Mouse (Mus musculus): ENCODE measurements at regions not wholly inside any gene's neighbourhood (a gene's known extent, or its start where the extent isn't known, plus 50 kb on each side); places are given as distances from the start of the nearest gene placed in this dataset.

DNA sequence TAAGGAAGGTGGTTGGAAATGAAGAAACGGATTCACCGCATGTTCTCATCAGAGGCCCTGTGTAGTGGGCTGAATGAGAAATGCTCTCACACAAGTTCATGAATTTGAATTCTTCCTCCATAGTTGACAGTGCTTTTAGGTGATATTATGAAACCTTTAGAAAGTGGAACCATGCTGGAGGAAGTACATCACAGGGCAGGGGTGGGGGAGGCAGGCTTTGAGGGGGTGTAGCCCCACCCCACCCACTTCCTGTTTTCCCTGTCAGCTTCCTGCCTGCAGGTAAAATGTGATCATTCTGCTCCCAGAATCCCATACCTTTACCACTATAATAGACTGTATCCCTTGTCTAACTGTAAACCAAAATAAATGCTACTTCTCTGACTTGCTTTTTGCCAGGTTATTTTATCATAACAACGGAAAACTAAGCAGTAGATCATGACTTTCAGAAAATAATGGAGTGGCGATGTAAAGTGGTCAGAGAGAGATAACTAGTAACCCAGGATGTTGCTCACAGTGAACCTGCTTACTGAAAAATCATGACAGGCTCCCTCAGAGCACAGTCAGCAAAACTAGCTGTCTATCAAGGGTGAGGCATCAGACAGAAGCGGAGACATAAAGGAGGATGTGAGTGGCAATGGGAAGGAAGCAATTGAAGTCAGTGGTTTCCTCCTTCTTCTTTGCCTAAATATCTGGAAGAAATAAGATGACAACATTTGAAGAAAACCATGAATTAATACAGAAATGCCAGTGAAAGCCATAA, 230.2 kb downstream of the Rnf144a start:
- no peaks in the 10 kb centered on the region for H3K27me3 ChIP-seq (replicated peaks)
- H3K4me3 ChIP-seq (replicated peaks), result no peak overlapping the region
- H3K4me2 ChIP-seq, result no peak overlapping the region
- ATAC-seq (ENCODE audit: low FRiP score), result no peak
- no peaks in the 10 kb centered on the region for H3K36me3 ChIP-seq
- H3K9me3 ChIP-seq (replicated peaks), result no peaks in the 10 kb centered on the region
- 96% methylated on average over 5 of the region's 5 CpGs for WGBS
- H3K9ac ChIP-seq (replicated peaks), result no peak overlapping the region
- H3K27ac ChIP-seq (replicated peaks), result no peak overlapping the region
- H3K4me1 ChIP-seq, result no peaks in the 10 kb centered on the region

DNA sequence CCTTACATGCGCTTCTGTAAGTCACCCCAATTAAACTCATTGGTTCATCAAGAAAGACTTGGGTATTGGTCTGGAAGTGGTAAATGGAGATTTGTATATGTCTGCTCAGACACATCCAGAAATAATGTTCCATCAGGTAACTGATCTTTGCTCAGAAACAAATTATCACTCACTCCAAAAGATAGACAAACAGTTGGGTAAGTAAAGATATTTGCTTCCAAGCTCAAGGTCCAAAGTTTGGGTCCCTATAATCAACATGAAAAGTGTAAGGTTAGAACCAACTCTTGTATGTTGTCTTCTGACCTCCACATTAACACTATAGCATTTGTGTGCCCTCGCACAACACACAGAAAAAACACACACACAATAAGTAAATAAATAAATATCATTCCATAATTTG, 232.0 kb downstream of the Rnf144a start:
- ATAC-seq (ENCODE audit: low FRiP score), result no peak
- no peaks in the 10 kb centered on the region for H3K27me3 ChIP-seq (replicated peaks)
- no peak overlapping the region for H3K27ac ChIP-seq (replicated peaks)
- WGBS, result 95% methylated on average over 2 of the region's 2 CpGs
- no peak overlapping the region for H3K4me2 ChIP-seq
- H3K36me3 ChIP-seq, result no peaks in the 10 kb centered on the region
- H3K4me1 ChIP-seq, result no peaks in the 10 kb centered on the region
- no peak overlapping the region for H3K4me3 ChIP-seq (replicated peaks)
- no peaks in the 10 kb centered on the region for H3K9me3 ChIP-seq (replicated peaks)
- no peak overlapping the region for H3K9ac ChIP-seq (replicated peaks)

DNA sequence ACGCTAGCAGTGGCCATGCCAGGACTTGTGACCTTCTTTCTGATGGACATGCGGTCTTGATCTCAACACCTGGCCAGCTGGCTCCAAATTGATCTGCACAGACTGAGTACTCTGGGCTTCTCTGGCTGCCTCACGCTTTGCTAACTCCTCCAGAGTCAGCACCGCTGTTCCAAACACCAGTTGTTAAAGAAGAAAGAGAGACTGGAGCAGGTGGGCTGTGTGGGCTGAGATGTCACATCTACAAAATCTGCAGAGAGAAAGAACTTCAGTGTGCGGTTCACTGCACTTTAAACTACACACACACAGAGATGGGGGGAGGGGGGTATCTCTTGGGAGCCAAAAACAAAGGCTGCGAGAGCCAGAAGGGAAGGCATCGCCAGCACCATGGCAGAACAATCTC, 234.2 kb downstream of the Rnf144a start:
- H3K9me3 ChIP-seq (replicated peaks), result no peaks in the 10 kb centered on the region
- H3K36me3 ChIP-seq, result no peaks in the 10 kb centered on the region
- H3K27ac ChIP-seq (replicated peaks), result no peak overlapping the region
- 67% methylated on average over 7 of the region's 7 CpGs for WGBS
- no peak overlapping the region for H3K9ac ChIP-seq (replicated peaks)
- no peaks in the 10 kb centered on the region for H3K27me3 ChIP-seq (replicated peaks)
- no peak for ATAC-seq (ENCODE audit: low FRiP score)
- no peak overlapping the region for H3K4me2 ChIP-seq
- H3K4me1 ChIP-seq, result no peaks in the 10 kb centered on the region
- H3K4me3 ChIP-seq (replicated peaks), result no peak overlapping the region

DNA sequence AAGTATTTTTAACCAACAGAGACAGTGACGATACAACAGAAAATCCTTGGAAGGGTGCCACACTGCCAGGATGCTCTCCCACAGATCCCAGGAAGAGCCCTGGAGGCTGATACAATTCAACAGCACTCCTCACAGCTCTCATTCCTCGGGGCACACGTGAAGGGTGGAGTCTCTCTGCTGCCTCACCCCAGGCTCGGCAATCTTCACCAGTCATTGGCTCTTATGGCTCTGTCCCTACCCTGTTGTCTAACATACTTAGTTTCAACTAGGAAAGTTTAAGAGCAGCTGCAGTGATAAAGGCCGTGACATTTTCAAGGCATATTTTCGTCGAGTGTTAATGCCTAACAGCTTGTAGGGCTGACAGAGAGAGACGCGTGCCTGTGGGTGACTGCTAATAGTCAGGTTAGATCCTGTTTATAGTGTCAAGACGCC, 238.8 kb downstream of the Rnf144a start:
- H3K4me3 ChIP-seq (replicated peaks), result no peak overlapping the region
- no peak overlapping the region for H3K4me2 ChIP-seq
- H3K4me1 ChIP-seq, result no peaks in the 10 kb centered on the region
- no peaks in the 10 kb centered on the region for H3K27me3 ChIP-seq (replicated peaks)
- H3K9ac ChIP-seq (replicated peaks), result no peak overlapping the region
- 68% methylated on average over 10 of the region's 10 CpGs for WGBS
- H3K9me3 ChIP-seq (replicated peaks), result no peaks in the 10 kb centered on the region
- H3K36me3 ChIP-seq, result no peaks in the 10 kb centered on the region
- H3K27ac ChIP-seq (replicated peaks), result no peak overlapping the region
- ATAC-seq (ENCODE audit: low FRiP score), result no peak

DNA sequence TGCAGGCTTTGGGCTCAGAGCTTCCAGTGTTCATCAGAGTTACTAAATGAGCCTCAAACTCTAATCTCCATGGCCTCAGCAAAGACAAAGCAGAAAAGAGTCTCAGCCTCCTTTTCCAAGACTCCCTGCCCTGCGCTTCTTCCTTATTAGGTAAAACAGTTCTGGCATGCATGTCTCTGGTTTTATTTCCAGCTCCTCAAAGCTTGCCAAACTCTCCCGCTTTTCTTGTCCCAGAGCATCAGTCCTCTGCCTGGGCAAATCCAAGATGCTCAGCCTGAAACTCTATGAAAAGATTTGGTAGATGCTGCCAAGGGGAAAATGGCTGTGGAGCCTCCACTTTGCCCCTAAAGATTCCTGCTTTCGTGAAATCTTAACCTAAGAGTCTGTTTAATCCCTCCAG, 251.6 kb downstream of the Rnf144a start:
- H3K4me2 ChIP-seq, result no peak overlapping the region
- WGBS, result 82% methylated on average over 3 of the region's 3 CpGs
- H3K27ac ChIP-seq (replicated peaks), result no peak overlapping the region

DNA sequence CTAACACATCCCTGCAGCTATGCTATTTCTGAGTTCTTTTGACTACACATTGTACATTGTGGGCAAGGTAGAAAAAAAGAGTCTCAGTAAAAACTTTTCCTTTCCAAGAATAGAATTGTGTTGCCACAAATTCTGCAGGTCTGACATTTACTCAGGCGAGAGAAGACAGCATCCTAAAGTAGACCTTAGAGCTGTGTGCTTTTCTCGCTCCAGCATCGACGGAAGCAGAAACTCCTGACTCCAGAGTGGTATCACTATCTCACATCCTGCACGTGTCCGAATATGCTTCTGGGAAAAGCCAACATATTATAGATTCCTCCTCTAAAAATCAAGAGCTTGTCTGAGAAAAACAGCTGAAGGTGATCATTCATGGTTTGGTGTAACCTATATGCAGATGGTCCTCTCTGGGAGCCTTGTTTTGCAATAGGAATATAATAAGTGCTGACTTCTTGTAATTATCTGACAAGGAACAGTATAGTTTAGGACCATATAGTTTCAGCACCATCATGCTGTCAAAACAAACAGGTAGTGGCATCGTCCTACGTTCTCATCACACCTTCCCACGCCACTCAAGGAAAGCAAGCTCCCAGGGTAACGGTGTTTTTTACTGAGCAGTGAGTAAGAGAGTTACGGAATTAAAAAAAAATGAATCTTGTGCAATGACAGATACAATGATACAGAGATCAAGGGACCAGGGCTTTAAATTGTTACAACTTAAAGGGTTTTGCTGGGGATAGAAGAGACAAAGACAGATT, 254.0 kb downstream of the Rnf144a start:
- Histone ChIP-seq H3K27me3 (replicated peaks) (no peaks in the 10 kb centered on the region), H3K4me1 (no peaks in the 10 kb centered on the region), H3K36me3 (no peaks in the 10 kb centered on the region), H3K9ac (replicated peaks) (no peak overlapping the region), H3K27ac (replicated peaks) (no peak overlapping the region), H3K4me2 (no peak overlapping the region), H3K4me3 (replicated peaks) (no peak overlapping the region), H3K9me3 (replicated peaks) (no peaks in the 10 kb centered on the region)
- ATAC-seq (ENCODE audit: low FRiP score), result no peak
- 92% methylated on average over 11 of the region's 11 CpGs for WGBS

More for the DNA sequence above, 251.6 kb downstream of the Rnf144a start:
- Histone ChIP-seq H3K4me3 (replicated peaks) (no peak overlapping the region), H3K9ac (replicated peaks) (no peak overlapping the region), H3K27me3 (replicated peaks) (no peaks in the 10 kb centered on the region), H3K9me3 (replicated peaks) (no peaks in the 10 kb centered on the region), H3K4me1 (no peaks in the 10 kb centered on the region), H3K36me3 (no peaks in the 10 kb centered on the region)
- ATAC-seq (ENCODE audit: low FRiP score), result no peak

DNA sequence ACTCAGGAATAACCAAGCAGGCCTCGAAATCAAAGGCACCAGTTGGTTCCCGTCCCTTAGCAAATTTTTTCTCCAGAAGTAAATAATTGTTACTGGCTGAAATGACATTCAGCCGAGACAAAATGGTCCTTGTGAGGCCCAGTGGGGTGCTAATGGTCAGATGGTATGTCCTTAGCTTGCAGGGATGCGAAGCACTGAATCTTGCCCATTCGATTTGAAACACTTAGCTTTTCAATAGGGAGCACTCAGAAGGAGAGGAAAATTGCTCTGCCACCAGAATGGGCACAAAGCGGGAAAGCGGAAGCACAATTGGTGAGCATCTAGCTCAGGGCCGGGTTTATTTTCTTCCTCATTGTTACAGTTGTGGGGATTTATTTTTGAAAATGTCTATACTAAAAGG, 262.1 kb downstream of the Rnf144a start:
- 25% methylated on average over 8 of the region's 8 CpGs for WGBS
- Histone ChIP-seq H3K4me1 (peaks cover 2% of the 10 kb centered on the region; the same call in 1 of the 2 replicates), H3K4me3 (replicated peaks) (no peak overlapping the region), H3K36me3 (no peaks in the 10 kb centered on the region), H3K27ac (replicated peaks) (no peak overlapping the region; the same call in 1 of the 2 replicates), H3K9me3 (replicated peaks) (no peaks in the 10 kb centered on the region), H3K27me3 (replicated peaks) (no peaks in the 10 kb centered on the region), H3K4me2 (no peak overlapping the region), H3K9ac (replicated peaks) (no peak overlapping the region)
- ATAC-seq (ENCODE audit: low FRiP score), result peak; percentile 53; the same call in 1 of the 2 replicates

DNA sequence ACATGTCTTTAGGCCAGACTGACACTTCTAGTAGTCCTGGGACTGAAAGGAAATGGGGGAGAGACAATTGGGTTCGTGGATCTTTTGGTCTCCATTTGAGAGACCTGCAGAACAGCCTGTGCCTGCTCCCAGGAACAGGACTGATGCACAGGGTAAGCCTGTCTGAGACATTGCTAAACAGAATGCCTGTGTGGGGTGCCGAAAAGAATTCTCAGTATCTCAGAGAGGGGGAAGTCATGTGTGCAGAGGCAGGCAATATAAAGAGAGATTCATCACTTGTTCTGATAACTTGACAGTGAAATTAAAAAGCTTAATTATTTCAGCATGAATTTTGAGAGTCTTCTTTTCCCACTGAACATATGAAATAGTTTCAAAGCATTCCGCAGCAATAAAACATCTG, 268.7 kb downstream of the Rnf144a start:
- 49% methylated on average over 3 of the region's 3 CpGs for WGBS
- Histone ChIP-seq H3K4me1 (peaks cover 7% of the 10 kb centered on the region; the same call in 1 of the 2 replicates), H3K27me3 (replicated peaks) (no peaks in the 10 kb centered on the region), H3K27ac (replicated peaks) (peak overlapping the region; percentile 37; the same call in 1 of the 2 replicates), H3K4me3 (replicated peaks) (no peak overlapping the region), H3K36me3 (no peaks in the 10 kb centered on the region), H3K4me2 (no peak overlapping the region), H3K9me3 (replicated peaks) (no peaks in the 10 kb centered on the region), H3K9ac (replicated peaks) (no peak overlapping the region)
- ATAC-seq (ENCODE audit: low FRiP score), result 0 out of 2 replicates have a peak, but pooled peaks have one; percentile 72

DNA sequence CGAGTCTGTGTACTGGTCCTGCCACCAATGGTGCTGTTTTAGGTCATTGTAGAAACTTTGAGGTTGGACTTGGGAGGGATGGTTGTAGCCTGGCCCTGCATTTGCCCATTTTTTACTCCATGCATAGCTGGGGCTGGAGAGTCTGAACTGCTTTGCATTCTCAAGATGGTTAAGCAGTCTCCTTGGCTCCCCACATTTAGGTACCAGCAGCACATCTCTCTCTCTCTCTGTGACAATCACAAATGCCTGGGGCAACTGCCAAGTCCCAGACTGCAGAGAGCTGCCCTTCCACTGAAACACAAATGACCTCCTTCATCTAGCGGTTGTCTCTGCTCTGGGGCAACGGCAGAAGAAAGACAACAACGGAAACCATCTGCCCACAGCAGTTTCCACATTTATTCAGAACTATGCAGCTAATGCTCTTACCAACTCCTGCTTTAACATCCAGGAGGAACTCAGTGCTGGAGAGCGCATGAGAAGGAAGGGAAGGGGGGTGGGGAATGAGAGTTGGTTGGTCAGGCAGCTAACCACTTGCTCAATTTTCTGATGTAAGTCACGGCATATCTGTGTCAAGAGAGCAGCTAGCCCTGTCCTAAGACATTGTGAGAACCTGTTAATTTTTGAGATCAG, 269.9 kb downstream of the Rnf144a start:
- Histone ChIP-seq H3K36me3 (no peaks in the 10 kb centered on the region), H3K4me2 (no peak overlapping the region), H3K27me3 (replicated peaks) (no peaks in the 10 kb centered on the region), H3K4me1 (peaks cover 7% of the 10 kb centered on the region; the same call in 1 of the 2 replicates), H3K4me3 (replicated peaks) (no peak overlapping the region), H3K9me3 (replicated peaks) (no peaks in the 10 kb centered on the region), H3K9ac (replicated peaks) (no peak overlapping the region), H3K27ac (replicated peaks) (no peak overlapping the region)
- WGBS, result 55% methylated on average over 6 of the region's 6 CpGs
- peak; percentile 57; the same call in 1 of the 2 replicates for ATAC-seq (ENCODE audit: low FRiP score)

DNA sequence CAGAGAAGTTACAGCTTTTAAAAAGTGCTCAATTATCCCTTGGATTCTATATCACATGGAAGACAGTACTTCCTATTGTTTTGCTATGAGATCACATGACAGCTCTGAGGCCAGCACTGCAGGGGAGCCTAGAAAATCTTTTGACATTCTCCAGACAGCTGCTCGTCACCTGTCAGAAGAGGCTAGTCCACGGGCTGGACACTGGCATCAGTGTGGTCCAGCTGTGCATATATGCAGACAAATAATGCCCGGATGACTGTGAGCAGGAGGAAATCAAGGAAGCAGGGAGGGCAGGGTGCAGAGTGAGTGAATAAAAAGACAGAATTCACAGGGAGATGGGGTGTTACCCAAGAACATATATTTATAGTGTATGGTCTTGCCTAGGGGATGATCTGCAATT, 270.4 kb downstream of the Rnf144a start:
- Histone ChIP-seq H3K27me3 (replicated peaks) (no peaks in the 10 kb centered on the region), H3K9ac (replicated peaks) (no peak overlapping the region), H3K9me3 (replicated peaks) (no peaks in the 10 kb centered on the region), H3K4me1 (peaks cover 7% of the 10 kb centered on the region; the same call in 1 of the 2 replicates), H3K4me2 (no peak overlapping the region), H3K36me3 (no peaks in the 10 kb centered on the region), H3K27ac (replicated peaks) (no peak overlapping the region), H3K4me3 (replicated peaks) (no peak overlapping the region)
- 0 out of 2 replicates have a peak, but pooled peaks have one; percentile 11 for ATAC-seq (ENCODE audit: low FRiP score)
- 70% methylated on average over 3 of the region's 3 CpGs for WGBS

DNA sequence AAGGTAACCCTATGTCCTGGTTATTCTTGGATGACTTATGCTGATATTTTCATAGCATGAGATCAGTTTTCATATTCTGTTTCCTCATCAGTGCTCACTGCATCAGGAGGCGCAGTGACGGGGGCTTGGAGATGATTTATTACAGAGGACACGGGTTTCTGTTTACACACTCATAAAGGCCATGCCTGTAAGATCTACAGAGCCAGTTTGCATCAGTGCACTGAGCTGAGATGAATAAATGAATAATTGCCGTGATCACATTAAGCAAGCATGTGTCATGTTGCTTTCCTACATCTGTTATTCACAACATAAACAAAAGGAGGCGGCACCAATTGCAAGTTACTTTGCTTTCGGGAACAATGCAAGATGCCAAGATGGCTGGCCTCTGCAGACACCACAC, 271.6 kb downstream of the Rnf144a start:
- no peaks in the 10 kb centered on the region for H3K36me3 ChIP-seq
- H3K9ac ChIP-seq (replicated peaks), result no peak overlapping the region
- H3K4me1 ChIP-seq, result peaks cover 7% of the 10 kb centered on the region; the same call in 1 of the 2 replicates
- no peak overlapping the region for H3K4me2 ChIP-seq
- ATAC-seq (ENCODE audit: low FRiP score), result no peak
- H3K27me3 ChIP-seq (replicated peaks), result no peaks in the 10 kb centered on the region
- WGBS, result 31% methylated on average over 6 of the region's 6 CpGs
- H3K4me3 ChIP-seq (replicated peaks), result no peak overlapping the region
- 0 out of 2 replicates have a peak overlapping the region, but pooled peaks have one; percentile 13 for H3K27ac ChIP-seq (replicated peaks)
- no peaks in the 10 kb centered on the region for H3K9me3 ChIP-seq (replicated peaks)
